Mouse (Mus musculus) mouse trophoblast stem cell (cell line): ENCODE results near the gene Mrtfa.

Experiments used
- in situ Hi-C, 2 experiments: fragments of 300-500 bp; cut with MseI, MboI; formaldehyde crosslinking; loops; 2 replicates in 1 of 2; 3 replicates in 1 of 2; pipeline ENCODE4 v1.15.1; 2025

Mrtfa gene

GRCm38 (mm10) chr15:81067761-81068160 lies 122.8 kb downstream of the Mrtfa start:
- in situ Hi-C loops: no loop called here

DNA sequence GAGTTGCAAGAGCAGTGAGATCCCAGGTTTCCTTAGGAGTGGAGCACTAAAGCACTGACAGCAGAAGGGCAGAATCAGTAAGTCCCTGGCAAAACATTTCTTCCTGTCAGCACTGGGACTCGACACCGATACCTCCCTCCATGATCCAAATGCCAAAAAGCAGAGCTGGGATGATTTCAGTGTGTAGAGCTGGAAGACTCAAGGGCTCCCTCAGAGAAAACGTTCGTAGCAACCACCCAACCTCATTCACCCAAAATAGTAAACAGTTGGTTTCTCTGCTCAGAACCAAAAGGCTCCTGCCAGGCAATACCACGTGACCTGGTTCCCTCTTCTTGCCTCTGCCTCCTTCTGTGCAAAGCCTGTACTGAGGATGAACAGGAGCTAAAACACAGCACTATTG lies 123.6 kb downstream of the Mrtfa start:
- in situ Hi-C loops: no loop called here

GRCm38 (mm10) chr15:81064661-81065060 lies 125.9 kb downstream of the Mrtfa start:
- in situ Hi-C loops: no loop called here

DNA sequence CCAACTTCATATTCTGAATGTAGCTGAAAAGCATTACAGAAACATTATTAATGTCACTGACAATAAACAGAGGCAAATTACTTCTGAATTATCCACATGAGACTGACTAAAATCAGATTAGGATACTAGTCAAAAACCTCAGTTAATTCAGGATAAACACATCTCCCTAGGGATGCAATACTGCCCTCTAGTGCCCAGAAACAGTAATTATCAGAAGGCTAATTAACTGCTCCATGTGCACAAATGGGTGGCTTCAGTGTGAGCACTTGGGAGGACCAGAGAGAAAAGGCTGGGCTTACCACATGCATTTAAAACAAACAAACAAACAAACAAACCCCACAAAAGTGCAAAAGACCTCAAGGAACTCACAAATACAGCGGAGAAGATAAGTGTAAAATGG lies 126.4 kb downstream of the Mrtfa start:
- in situ Hi-C loops: no loop called here

GRCm38 (mm10) chr15:81062616-81063015 lies 127.9 kb downstream of the Mrtfa start:
- in situ Hi-C loops: no loop called here

DNA sequence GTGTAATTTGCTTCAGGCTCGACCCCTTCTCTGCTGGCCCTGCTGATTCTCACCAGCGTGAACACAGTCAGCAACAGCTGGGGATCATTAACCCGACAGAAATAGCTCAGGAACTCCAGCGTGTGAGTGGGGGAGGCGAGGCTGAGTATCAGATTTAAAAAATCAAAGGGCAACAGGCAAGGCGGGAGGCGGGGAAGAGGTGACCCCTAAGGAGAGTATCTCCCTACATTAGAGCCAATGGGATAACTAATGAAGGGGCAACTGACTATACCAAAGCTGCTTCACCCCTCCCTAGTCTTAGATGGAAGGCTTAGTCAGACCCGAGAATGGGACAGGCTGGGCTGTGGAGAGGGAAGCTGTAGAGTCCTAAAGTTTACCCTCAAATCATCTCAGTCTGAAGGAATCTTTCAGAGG lies 128.4 kb downstream of the Mrtfa start:
- in situ Hi-C loops: no loop called here

DNA sequence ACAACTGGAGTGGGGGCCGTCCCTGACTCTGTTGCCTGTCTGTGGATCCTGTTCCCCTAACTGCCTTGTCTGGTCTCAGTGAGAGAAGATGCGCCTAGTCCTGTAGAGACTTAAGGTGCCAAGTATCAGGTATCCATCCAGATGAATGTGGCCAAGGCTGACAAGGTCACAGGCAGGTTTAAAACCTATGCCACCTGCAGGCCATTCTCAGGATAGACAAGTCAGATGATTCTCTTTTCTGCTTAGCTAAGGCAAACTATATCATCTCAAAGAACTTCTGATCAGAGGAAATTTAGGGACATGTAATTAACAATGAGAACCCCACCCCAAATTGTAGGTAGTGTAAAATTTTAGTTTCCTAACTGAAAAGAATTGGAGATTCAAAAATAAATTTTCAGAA lies 129.6 kb downstream of the Mrtfa start:
- in situ Hi-C loops: no loop called here

DNA sequence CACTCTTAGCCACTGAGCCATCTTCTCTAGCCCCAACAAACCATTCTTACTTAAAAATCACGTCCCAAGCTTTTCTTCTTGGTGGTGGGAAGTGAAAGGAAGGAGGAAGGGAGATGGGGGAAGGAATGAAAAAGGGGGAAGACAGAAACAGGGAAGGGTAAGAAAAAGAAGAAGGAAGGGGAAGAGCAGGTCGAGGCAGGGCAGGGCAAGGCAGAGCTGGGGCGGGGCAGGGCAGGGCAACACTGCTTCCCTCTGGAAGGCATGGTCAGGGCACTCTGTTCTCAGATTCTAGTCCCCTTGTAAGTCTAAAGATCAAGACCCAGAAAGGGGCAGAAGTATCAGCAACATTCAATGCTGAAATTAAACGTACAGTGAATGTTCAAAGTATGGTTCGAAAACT lies 132.8 kb downstream of the Mrtfa start:
- in situ Hi-C loops: no loop called here

DNA sequence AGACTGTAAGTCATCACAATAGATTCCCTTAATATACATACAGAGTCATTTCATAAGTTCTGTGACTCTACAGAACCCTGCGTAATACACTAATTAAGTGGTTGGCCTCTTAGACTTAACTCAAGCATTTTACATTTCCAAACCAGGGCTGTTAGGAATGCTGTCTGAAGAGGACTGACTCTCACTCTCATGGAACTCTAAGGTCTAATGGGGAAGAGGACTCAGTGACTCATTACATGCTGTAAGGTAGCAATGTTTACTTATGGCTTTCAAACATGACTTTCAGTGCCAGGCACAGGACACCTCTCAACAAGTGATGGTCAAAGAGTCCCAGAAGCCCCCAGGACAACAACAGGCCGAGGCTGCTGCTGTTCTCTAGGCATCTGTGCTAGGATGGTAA lies 135.1 kb downstream of the Mrtfa start:
- in situ Hi-C loops: no loop called here

- in situ Hi-C loops: no loop called here
Observed at GRCm38 (mm10) chr15:81052491-81052890, 138.1 kb downstream of the Mrtfa start.

GRCm38 (mm10) chr15:81050488-81050887 lies 140.1 kb downstream of the Mrtfa start:
- in situ Hi-C loops: no loop called here

DNA sequence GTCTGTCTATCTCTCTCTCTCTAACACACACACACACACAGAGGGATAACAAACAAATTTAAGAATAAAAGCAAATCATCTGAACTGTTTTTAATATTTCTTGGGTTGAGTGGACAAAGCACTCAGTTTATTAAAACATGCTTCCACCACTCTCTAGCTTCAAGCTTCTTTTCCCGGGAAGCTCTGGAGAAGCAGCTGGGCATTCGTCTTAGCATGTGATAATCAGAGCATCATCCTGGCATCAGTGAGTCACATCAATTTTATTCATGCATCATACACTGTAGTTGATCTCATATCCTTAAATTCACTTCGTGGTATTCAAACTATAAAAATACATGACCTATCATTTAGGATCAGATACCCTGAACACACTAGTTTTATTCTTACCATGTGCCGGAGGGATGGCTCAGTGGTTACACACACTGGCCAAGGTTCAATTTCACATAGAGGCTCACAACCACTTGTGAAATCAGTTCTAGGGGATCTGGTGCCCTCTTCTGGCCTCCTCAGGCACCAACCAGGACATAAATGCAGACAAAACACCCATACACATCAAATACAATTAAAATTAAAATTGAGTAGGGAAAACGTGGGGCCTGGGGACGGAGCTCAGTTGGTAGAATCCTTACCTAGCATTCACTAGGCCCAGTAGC lies 141.0 kb downstream of the Mrtfa start:
- in situ Hi-C loops: no loop called here

- in situ Hi-C loops: no loop called here
Observed at GRCm38 (mm10) chr15:81047497-81047896, 143.1 kb downstream of the Mrtfa start.

GRCm38 (mm10) chr15:81046061-81046460 lies 144.5 kb downstream of the Mrtfa start:
- in situ Hi-C loops: no loop called here

DNA sequence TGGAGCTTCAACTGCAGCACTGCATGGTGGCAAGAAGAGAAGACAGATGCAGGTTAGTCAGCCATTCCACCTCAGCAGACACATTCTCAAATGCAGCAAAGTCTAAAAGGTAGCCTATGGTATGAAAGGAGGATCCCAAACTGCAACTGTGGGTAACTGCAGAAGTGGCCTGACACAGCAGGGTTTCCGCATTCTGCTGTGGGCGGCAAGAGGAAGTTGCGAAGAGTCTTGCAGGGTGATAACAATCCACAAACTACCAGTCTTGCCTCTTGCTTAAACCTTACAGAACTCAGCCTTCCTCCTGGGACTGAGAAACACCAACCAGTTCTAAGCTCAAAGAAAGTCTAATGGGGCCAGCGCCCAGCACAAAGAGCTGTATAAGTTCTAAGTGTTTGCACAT lies 145.2 kb downstream of the Mrtfa start:
- in situ Hi-C loops: no loop called here

DNA sequence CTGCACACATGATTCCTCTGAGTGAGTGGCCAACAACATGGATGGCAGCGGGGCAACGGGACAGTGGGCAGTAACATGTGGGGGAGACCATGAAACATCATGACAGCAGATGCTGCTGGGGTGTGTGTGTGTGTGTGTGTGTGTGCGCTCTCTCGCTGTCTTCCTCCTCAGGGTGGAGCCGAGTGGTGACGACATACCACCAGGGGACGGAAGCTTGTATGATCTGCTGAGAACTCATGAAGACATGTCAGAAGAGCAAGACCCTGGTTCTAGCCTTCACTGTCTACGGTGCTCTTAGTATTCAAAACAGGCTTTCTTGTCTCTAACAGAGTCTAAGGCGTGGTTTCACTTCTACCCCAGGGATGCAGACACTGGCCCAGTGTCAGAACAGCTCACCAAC lies 146.1 kb downstream of the Mrtfa start:
- in situ Hi-C loops: no loop called here

DNA sequence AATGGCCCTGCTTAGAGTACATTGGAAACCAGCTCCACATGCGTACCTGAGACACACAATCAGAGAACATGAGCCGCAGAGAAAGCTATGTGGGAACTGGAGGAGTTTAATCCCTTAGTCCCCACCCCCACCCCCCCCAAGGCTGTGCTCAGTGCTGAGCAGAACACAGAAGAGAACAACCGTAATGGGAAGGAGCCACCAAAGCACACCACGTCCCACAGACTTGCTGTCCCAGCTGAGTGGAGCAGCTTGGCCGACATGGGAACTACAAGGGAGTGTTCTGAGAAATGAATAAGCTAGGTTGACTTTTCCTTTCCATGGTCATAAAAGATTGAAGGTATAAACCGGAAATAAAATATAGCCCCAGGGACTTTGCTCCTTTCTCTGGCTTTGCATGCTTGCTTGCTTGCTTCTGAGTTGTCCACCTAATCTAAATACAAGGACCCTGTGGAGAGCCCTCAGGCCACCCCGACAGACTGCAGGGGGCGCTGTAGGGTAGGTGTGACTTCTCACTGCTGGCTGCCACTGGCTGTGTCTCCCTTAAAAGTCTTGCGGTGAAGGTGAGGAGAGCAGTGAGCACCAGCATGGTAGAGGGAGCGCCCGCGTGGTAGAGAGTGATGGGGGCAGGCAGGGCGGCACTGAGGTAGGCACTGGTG lies 148.2 kb downstream of the Mrtfa start:
- in situ Hi-C loops: no loop called here

DNA sequence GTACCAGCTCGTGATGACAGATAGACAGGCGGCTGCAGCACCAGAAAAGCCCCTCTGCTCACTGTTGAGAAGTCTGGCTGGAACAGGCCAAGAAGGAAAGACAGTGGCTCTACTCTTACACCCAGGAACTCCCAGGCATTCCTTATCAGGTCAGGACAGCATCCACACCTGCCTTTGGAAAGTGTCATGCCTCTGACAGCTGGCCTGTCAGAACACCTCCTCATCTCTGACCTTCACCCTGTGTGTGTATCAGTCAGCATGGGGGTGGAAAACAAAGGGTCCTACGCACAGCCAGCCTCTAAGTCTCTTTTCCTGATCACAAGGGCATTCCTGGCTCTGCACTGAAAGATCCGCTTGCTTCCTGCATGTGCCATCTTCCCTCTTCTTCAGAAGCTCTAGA lies 148.8 kb downstream of the Mrtfa start:
- in situ Hi-C loops: no loop called here

- in situ Hi-C loops: no loop called here
Observed at GRCm38 (mm10) chr15:81038419-81038818, 152.1 kb downstream of the Mrtfa start.

- in situ Hi-C loops: no loop called here
Observed at GRCm38 (mm10) chr15:81035417-81036162, 155.0 kb downstream of the Mrtfa start.

DNA sequence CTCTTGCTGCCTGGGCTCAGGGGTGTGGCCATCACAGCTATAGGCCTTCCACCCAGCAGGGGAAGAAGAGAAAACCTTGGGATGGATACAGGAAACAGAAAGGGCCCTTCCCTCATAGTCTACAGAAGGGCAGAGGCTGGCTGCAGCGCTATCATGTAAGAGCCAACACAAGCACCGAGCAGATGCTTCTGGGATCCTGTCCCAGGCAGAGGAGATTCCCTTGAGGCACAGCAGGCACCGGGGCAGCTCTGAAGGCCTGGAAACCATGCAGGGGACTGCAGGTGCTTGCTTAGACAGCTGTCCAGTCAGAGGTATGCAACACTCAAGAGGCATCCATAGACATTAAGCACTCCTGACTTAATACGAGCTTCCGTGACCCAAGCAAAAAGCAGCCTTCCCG lies 156.4 kb downstream of the Mrtfa start:
- in situ Hi-C loops: no loop called here

DNA sequence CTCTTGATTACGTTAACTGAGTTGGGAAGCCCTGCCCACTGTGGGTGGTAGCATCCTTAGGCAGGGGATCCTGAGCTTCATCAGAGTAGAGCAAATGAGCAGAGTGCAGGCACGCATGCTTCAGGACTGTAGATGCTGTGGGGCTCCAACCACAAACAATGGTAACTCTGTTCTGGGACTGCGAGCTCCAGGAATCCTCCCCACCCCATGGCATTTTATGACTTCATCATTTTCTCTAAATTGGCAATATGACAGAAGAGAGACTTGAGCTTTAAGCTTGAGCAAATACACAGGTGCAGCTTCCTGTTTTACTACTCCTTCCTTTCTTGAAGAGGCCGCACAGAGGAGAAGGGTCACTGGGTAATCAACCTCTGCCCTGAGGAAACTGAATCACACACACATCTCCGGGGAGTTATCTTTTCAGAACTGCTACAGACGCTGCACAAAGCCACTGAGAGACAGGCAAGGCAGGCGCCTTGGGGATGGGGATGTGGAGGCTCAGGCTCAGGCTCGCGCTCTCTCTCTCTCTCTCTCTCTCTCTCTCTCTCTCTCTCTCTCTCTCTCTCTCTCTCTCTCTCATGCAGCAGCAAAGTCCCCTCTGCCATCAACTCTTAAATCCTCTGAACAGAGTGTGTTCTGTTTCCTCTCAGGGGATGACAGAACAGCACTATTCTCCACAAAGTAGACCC lies 157.5 kb downstream of the Mrtfa start:
- in situ Hi-C loops: no loop called here
